Mouse (Mus musculus): ENCODE results near the gene Alas2. TPM values are rescaled to one million over a fixed set of nuclear protein-coding genes. Genes with fewer than 3 reads are reported as not detected.

Alas2 gene
- 19.3 to 201 TPM (median 183 TPM) in 3 replicates for total RNA-seq (2017)

GRCm38 (mm10) chrX:150547239-150547638 is at the start of gene Alas2:
Gene Alas2, plus strand, starts transcription at chrX:150547375.
- no peak for ATAC-seq (replicated peaks; ENCODE audit: insufficient number of reproducible peaks, low FRiP score, low TSS enrichment, poor library complexity, severe bottlenecking)

- ATAC-seq (replicated peaks; ENCODE audit: insufficient number of reproducible peaks, low FRiP score, low TSS enrichment, poor library complexity, severe bottlenecking): no peak
Measured at GRCm38 (mm10) chrX:150508696-150509095, 38.5 kb upstream of the Alas2 start.

GRCm38 (mm10) chrX:150510631-150511030 is 36.5 kb upstream of the Alas2 start:
- ATAC-seq (replicated peaks; ENCODE audit: insufficient number of reproducible peaks, low FRiP score, low TSS enrichment, poor library complexity, severe bottlenecking): no peak

- ATAC-seq (replicated peaks; ENCODE audit: insufficient number of reproducible peaks, low FRiP score, low TSS enrichment, poor library complexity, severe bottlenecking): no peak
Measured at GRCm38 (mm10) chrX:150511274-150511673, 35.9 kb upstream of the Alas2 start.

GRCm38 (mm10) chrX:150514127-150514526 is 33.0 kb upstream of the Alas2 start:
- no peak for ATAC-seq (replicated peaks; ENCODE audit: insufficient number of reproducible peaks, low FRiP score, low TSS enrichment, poor library complexity, severe bottlenecking)

GRCm38 (mm10) chrX:150516015-150516414 is 31.2 kb upstream of the Alas2 start:
- no peak for ATAC-seq (replicated peaks; ENCODE audit: insufficient number of reproducible peaks, low FRiP score, low TSS enrichment, poor library complexity, severe bottlenecking)

- no peak for ATAC-seq (replicated peaks; ENCODE audit: insufficient number of reproducible peaks, low FRiP score, low TSS enrichment, poor library complexity, severe bottlenecking)
Measured at GRCm38 (mm10) chrX:150516477-150516876, 30.7 kb upstream of the Alas2 start.

- ATAC-seq (replicated peaks; ENCODE audit: insufficient number of reproducible peaks, low FRiP score, low TSS enrichment, poor library complexity, severe bottlenecking): no peak
Measured at GRCm38 (mm10) chrX:150540111-150540510, 7.1 kb upstream of the Alas2 start.

- no peak for ATAC-seq (replicated peaks; ENCODE audit: insufficient number of reproducible peaks, low FRiP score, low TSS enrichment, poor library complexity, severe bottlenecking)
Measured at GRCm38 (mm10) chrX:150541684-150542083, 5.5 kb upstream of the Alas2 start.

GRCm38 (mm10) chrX:150549639-150550038 is 2.5 kb downstream of the Alas2 start:
- ATAC-seq (replicated peaks; ENCODE audit: insufficient number of reproducible peaks, low FRiP score, low TSS enrichment, poor library complexity, severe bottlenecking): no peak

- no peak for ATAC-seq (replicated peaks; ENCODE audit: insufficient number of reproducible peaks, low FRiP score, low TSS enrichment, poor library complexity, severe bottlenecking)
Measured at GRCm38 (mm10) chrX:150551986-150552385, 4.8 kb downstream of the Alas2 start.

- ATAC-seq (replicated peaks; ENCODE audit: insufficient number of reproducible peaks, low FRiP score, low TSS enrichment, poor library complexity, severe bottlenecking): no peak
Measured at GRCm38 (mm10) chrX:150554032-150554431, 6.9 kb downstream of the Alas2 start.

GRCm38 (mm10) chrX:150564644-150565357 is 17.6 kb downstream of the Alas2 start:
- no peak for ATAC-seq (replicated peaks; ENCODE audit: insufficient number of reproducible peaks, low FRiP score, low TSS enrichment, poor library complexity, severe bottlenecking)

GRCm38 (mm10) chrX:150581921-150582320 is 34.7 kb downstream of the Alas2 start:
- ATAC-seq (replicated peaks; ENCODE audit: insufficient number of reproducible peaks, low FRiP score, low TSS enrichment, poor library complexity, severe bottlenecking): no peak

GRCm38 (mm10) chrX:150585116-150585515 is 37.9 kb downstream of the Alas2 start:
- ATAC-seq (replicated peaks; ENCODE audit: insufficient number of reproducible peaks, low FRiP score, low TSS enrichment, poor library complexity, severe bottlenecking): no peak

GRCm38 (mm10) chrX:150588023-150588764 is 41.0 kb downstream of the Alas2 start, which contains the start of gene Pfkfb1:
Gene Pfkfb1, plus strand, starts transcription at chrX:150588229.
- peak; percentile 94 for ATAC-seq (replicated peaks; ENCODE audit: insufficient number of reproducible peaks, low FRiP score, low TSS enrichment, poor library complexity, severe bottlenecking)

- ATAC-seq (replicated peaks; ENCODE audit: insufficient number of reproducible peaks, low FRiP score, low TSS enrichment, poor library complexity, severe bottlenecking): no peak
Measured at GRCm38 (mm10) chrX:150589696-150590095, 42.5 kb downstream of the Alas2 start, which contains the start of gene Apex2. Gene Apex2, minus strand, starts transcription at chrX:150589868.

- ATAC-seq (replicated peaks; ENCODE audit: insufficient number of reproducible peaks, low FRiP score, low TSS enrichment, poor library complexity, severe bottlenecking): no peak
Measured at GRCm38 (mm10) chrX:150593266-150594035, 46.3 kb downstream of the Alas2 start.

- ATAC-seq (replicated peaks; ENCODE audit: insufficient number of reproducible peaks, low FRiP score, low TSS enrichment, poor library complexity, severe bottlenecking): no peak
Measured at GRCm38 (mm10) chrX:150594176-150594575, 47.0 kb downstream of the Alas2 start.

All from monocyte, adult 5-6 weeks (primary cell).